Comparison of ENCODE assay signal across 16 mouse cellular contexts in genomic region chr16:38687673-38688072, GRCm38 (mm10). TPM values are rescaled to one million over a fixed set of nuclear protein-coding genes. Genes with fewer than 3 reads are reported as not detected.
A peak's percentile ranks its signal among the peaks of the same experiment; 100 is the strongest.
DNase-seq lines count a peak whose midpoint lies in the region; ATAC-seq lines count a peak whose summit lies in the region.
"Had no signal": no experiment of that assay in that cellular context is flagged by ENCODE, and none has a peak within 500 bp of the region (broad histone marks: within the 10 kb centered on the region; RNA-seq: fewer than 3 reads in every experiment).

No protein-coding gene starts in this region.

- ATAC-seq in frontal cortex, adult (ENCODE audit: low TSS enrichment) = 0 out of 2 replicates have a peak, but pooled peaks have one; percentile 38
- ATAC-seq in heart, embryonic 16.5 days (replicated peaks; ENCODE audit: extremely low read depth, insufficient read depth, low FRiP score) = peak; percentile 69
- peak; percentile 71 for ATAC-seq in embryonic facial prominence, embryonic 13.5 days (ENCODE audit: insufficient number of reproducible peaks, insufficient read depth, low FRiP score, low TSS enrichment, low read depth)
- ATAC-seq in limb, embryonic 15.5 days (ENCODE audit: insufficient number of reproducible peaks, low FRiP score, low TSS enrichment, low read depth) = peak; percentile 80
- no peak for ATAC-seq in kidney, embryonic 14.5 days (ENCODE audit: low FRiP score, low TSS enrichment)

- H3K9me3 ChIP-seq in heart, embryonic 16.5 days (replicated peaks; ENCODE audit: control insufficient read depth, low read length) = no peaks in the 10 kb centered on the region
- H3K9me3 ChIP-seq in embryonic facial prominence, embryonic 13.5 days = no peaks in the 10 kb centered on the region
- no peaks in the 10 kb centered on the region for H3K9me3 ChIP-seq in limb, embryonic 15.5 days
- H3K9me3 ChIP-seq in kidney, embryonic 14.5 days (ENCODE audit: control insufficient read depth, low read length) = no peaks in the 10 kb centered on the region
- H3K9me3 ChIP-seq: hindbrain, embryonic 15.5 days; liver, embryonic 13.5 days had no signal

- H3K4me2 ChIP-seq in heart, embryonic 16.5 days (ENCODE audit: low read depth, low read length) = peak overlapping the region; percentile 49; the same call in 1 of the 2 replicates
- peak overlapping the region; percentile 32 for H3K4me2 ChIP-seq in embryonic facial prominence, embryonic 13.5 days
- H3K4me2 ChIP-seq in limb, embryonic 15.5 days = peak overlapping the region; percentile 17
- no peak overlapping the region for H3K4me2 ChIP-seq in kidney, embryonic 14.5 days (replicated peaks; ENCODE audit: low read depth, low read length)
- H3K4me2 ChIP-seq: hindbrain, embryonic 15.5 days; liver, embryonic 13.5 days had no signal

- WGBS in heart, embryonic 16.5 days = 34% methylated on average over 6 of the region's 6 CpGs
- 22% methylated on average over 6 of the region's 6 CpGs for WGBS in embryonic facial prominence, embryonic 13.5 days
- WGBS in limb, embryonic 15.5 days = 22% methylated on average over 6 of the region's 6 CpGs
- WGBS in kidney, embryonic 14.5 days = 31% methylated on average over 6 of the region's 6 CpGs

- H3K27me3 ChIP-seq in heart, embryonic 16.5 days (ENCODE audit: control insufficient read depth, insufficient read depth, low read length) = no peaks in the 10 kb centered on the region
- H3K27me3 ChIP-seq in embryonic facial prominence, embryonic 13.5 days = no peaks in the 10 kb centered on the region
- no peaks in the 10 kb centered on the region for H3K27me3 ChIP-seq in limb, embryonic 15.5 days
- H3K27me3 ChIP-seq in kidney, embryonic 14.5 days (ENCODE audit: control insufficient read depth, insufficient read depth, low read length) = no peaks in the 10 kb centered on the region
- H3K27me3 ChIP-seq: hindbrain, embryonic 15.5 days; liver, embryonic 13.5 days had no signal

- H3K4me3 ChIP-seq in heart, embryonic 16.5 days (ENCODE audit: low read length) = no peak overlapping the region
- H3K4me3 ChIP-seq in embryonic facial prominence, embryonic 13.5 days = no peak overlapping the region
- H3K4me3 ChIP-seq in limb, embryonic 15.5 days = no peak overlapping the region
- no peak overlapping the region for H3K4me3 ChIP-seq in kidney, embryonic 14.5 days (ENCODE audit: low read length)
- H3K4me3 ChIP-seq: hindbrain, embryonic 15.5 days; layer of hippocampus, adult 2 months; liver, embryonic 13.5 days had no signal

- peak overlapping the region; percentile 59 for H3K9ac ChIP-seq in heart, embryonic 16.5 days (ENCODE audit: low read length)
- 0 out of 2 replicates have a peak overlapping the region, but pooled peaks have one; percentile 6 for H3K9ac ChIP-seq in embryonic facial prominence, embryonic 13.5 days
- H3K9ac ChIP-seq in limb, embryonic 15.5 days = no peak overlapping the region
- H3K9ac ChIP-seq in kidney, embryonic 14.5 days (ENCODE audit: low read depth, low read length) = no peak overlapping the region
- H3K9ac ChIP-seq: hindbrain, embryonic 15.5 days; liver, embryonic 13.5 days had no signal

- H3K27ac ChIP-seq in heart, embryonic 16.5 days (ENCODE audit: low read length) = peak overlapping the region; percentile 90
- peak overlapping the region; percentile 82 for H3K27ac ChIP-seq in embryonic facial prominence, embryonic 13.5 days
- H3K27ac ChIP-seq in limb, embryonic 15.5 days = peak overlapping the region; percentile 72
- H3K27ac ChIP-seq in kidney, embryonic 14.5 days (ENCODE audit: low read depth, low read length) = no peak overlapping the region
- H3K27ac ChIP-seq: hindbrain, embryonic 15.5 days; layer of hippocampus, adult 2 months; liver, embryonic 13.5 days had no signal

- DNase-seq in frontal cortex, postnatal 36 days (ENCODE audit: low spot score in 2 of 2) = no peak
- no peak for DNase-seq in heart, adult 9 months (ENCODE audit: low spot score in 2 of 2)
- no peak for DNase-seq in thymus, postnatal 10 days (ENCODE audit: low spot score in 2 of 2)
- DNase-seq: adrenal gland, adult 2 months; cerebellum, adult 8-10 months; gastrocnemius, postnatal 36 days; kidney, adult 8-10 months; liver, embryonic 13.5 days; right cerebral cortex, postnatal 4 days had no signal

- H3K4me1 ChIP-seq in heart, embryonic 16.5 days (ENCODE audit: control insufficient read depth, insufficient read depth, low read length) = peaks cover 48% of the 10 kb centered on the region
- H3K4me1 ChIP-seq in embryonic facial prominence, embryonic 13.5 days = peaks cover 40% of the 10 kb centered on the region
- H3K4me1 ChIP-seq in limb, embryonic 15.5 days = peaks cover 37% of the 10 kb centered on the region
- peaks cover 16% of the 10 kb centered on the region; the same call in 1 of the 2 replicates for H3K4me1 ChIP-seq in kidney, embryonic 14.5 days (ENCODE audit: control insufficient read depth, insufficient read depth, low read length)
- H3K4me1 ChIP-seq: liver, embryonic 13.5 days had no signal

- H3K36me3 ChIP-seq in heart, embryonic 16.5 days (ENCODE audit: control insufficient read depth, insufficient read depth) = peaks cover 16% of the 10 kb centered on the region
- H3K36me3 ChIP-seq in embryonic facial prominence, embryonic 13.5 days = peaks cover 4% of the 10 kb centered on the region; the same call in 1 of the 2 replicates
- H3K36me3 ChIP-seq in limb, embryonic 15.5 days = no peaks in the 10 kb centered on the region
- H3K36me3 ChIP-seq in kidney, embryonic 14.5 days (ENCODE audit: control insufficient read depth, insufficient read depth, low read length) = no peaks in the 10 kb centered on the region
- H3K36me3 ChIP-seq: hindbrain, embryonic 15.5 days; liver, embryonic 13.5 days had no signal

RNA-seq across cellular contexts. Expression of gene Arhgap31, which starts 25.4 kb away (rescaled TPM):
- 38.0 and 42.0 TPM in 2 replicates for polyA plus RNA-seq in heart, embryonic 16.5 days (2015; fragmentation: Nextera tagmentation; extraction: Ambion mirVana)
- 14.0 and 15.5 TPM in 2 replicates for polyA plus RNA-seq in embryonic facial prominence, embryonic 13.5 days (2015; fragmentation: Nextera tagmentation; extraction: Ambion mirVana)
- 14.5 and 16.2 TPM in 2 replicates for polyA plus RNA-seq in limb, embryonic 15.5 days (2015; fragmentation: Nextera tagmentation; extraction: Ambion mirVana)
- polyA plus RNA-seq in kidney, embryonic 14.5 days (2014; fragmentation: Nextera tagmentation; extraction: Ambion mirVana) = 7.3 and 10.0 TPM in 2 replicates

RNA-seq across cellular contexts. Expression of gene B4galt4, which starts 54.4 kb away (rescaled TPM):
- polyA plus RNA-seq in heart, embryonic 16.5 days (2015; fragmentation: Nextera tagmentation; extraction: Ambion mirVana) = 22.5 and 22.8 TPM in 2 replicates
- polyA plus RNA-seq in embryonic facial prominence, embryonic 13.5 days (2015; fragmentation: Nextera tagmentation; extraction: Ambion mirVana) = 23.1 and 29.1 TPM in 2 replicates
- 26.4 and 26.5 TPM in 2 replicates for polyA plus RNA-seq in limb, embryonic 15.5 days (2015; fragmentation: Nextera tagmentation; extraction: Ambion mirVana)
- polyA plus RNA-seq in kidney, embryonic 14.5 days (2014; fragmentation: Nextera tagmentation; extraction: Ambion mirVana) = 24.5 and 32.7 TPM in 2 replicates

Comparison
In these comparisons a context has a peak if more than half of its experiments do, and no peak if none do; other contexts are left out.
1. H3K9ac ChIP-seq: peak in heart, embryonic 16.5 days (single experiment) and embryonic facial prominence, embryonic 13.5 days (single experiment); none in limb, embryonic 15.5 days (single experiment) and kidney, embryonic 14.5 days (single experiment).